Mouse (Mus musculus) CD8-positive naive resting alpha-beta T cell, adult 2 months (primary cell): ENCODE results near the gene Styk1.
"Not testable (repeated sequence)": the region's sequence is repeated elsewhere in the genome, so short reads cannot be mapped to it uniquely, and the experiment has no call there.

Source experiments
- DNase-seq, 2 experiments: peaks; one replicate each; pipeline ENCODE4 v3.0.0; 2022; ENCODE audit warnings: low read depth in 2 of 2, low spot score in 2 of 2

The Styk1 gene

GRCm38 (mm10) chr6:131292991-131293788, 60.2 kb downstream of the Styk1 start, which contains the start of gene Magohb:
TSS of gene Magohb (minus strand) at chr6:131293244.
- peak; percentile 83 to 85 for DNase-seq

- no peak for DNase-seq
Observed at GRCm38 (mm10) chr6:131292276-131292990, 61.0 kb downstream of the Styk1 start.

GRCm38 (mm10) chr6:131290430-131290829, 63.0 kb downstream of the Styk1 start:
- DNase-seq = no peak

- DNase-seq = not testable (repeated sequence)
Observed at GRCm38 (mm10) chr6:131278160-131278559, 75.2 kb downstream of the Styk1 start.

- DNase-seq = no peak
Observed at GRCm38 (mm10) chr6:131276659-131277058, 76.7 kb downstream of the Styk1 start.

GRCm38 (mm10) chr6:131272311-131272710, 81.1 kb downstream of the Styk1 start:
- DNase-seq = no peak

- DNase-seq = no peak
Observed at GRCm38 (mm10) chr6:131270312-131270711, 83.1 kb downstream of the Styk1 start.

GRCm38 (mm10) chr6:131269599-131269998, 83.8 kb downstream of the Styk1 start:
- DNase-seq = no peak

GRCm38 (mm10) chr6:131264175-131264574, 89.2 kb downstream of the Styk1 start:
- DNase-seq = no peak

GRCm38 (mm10) chr6:131262778-131263177, 90.6 kb downstream of the Styk1 start:
- no peak for DNase-seq

- no peak for DNase-seq
Observed at GRCm38 (mm10) chr6:131262009-131262408, 91.4 kb downstream of the Styk1 start.
